Mouse (Mus musculus): ENCODE measurements around the gene Col6a6. TPM values are rescaled to one million over a fixed set of nuclear protein-coding genes. Genes with fewer than 3 reads are reported as not detected.
"Not testable (repeated sequence)": the region's sequence is repeated elsewhere in the genome, so short reads cannot be mapped to it uniquely, and the experiment has no call there.

Gene Col6a6
- 1 to 10 TPM; 1.5 to 1.9 TPM for total RNA-seq (2021)
- long read RNA-seq, experiment 1, result 0 reads
- long read RNA-seq, experiment 2, result 0 reads

DNA sequence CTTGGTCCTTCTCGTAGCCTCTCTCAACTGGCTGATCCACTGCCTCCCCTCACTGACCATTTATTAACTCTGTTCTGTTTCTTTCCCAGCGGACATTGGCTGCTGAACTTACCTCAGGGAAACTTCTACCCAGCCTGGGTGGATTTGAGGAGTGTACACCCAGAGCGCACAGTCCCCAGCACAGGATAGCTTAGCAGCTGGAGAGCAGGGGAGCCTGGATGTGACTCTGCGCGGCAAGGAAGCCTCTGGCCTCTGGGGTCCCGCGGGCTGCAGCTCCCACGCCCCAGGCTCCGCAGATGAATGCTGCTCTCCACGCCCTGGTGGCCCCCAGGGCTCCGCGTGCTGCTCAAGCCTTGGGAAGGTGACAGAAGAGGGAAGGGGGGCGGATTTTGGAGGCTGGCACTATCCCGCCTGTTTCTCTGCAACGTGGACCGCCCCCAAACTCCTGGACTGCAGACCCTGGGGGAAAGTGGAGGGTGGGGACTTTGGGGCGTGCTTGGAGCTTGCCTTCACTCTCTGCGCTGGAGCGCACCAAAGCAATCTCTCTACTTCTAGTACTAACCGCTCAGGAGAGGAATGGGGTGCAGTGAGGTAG, at the start of gene Col6a6:
Gene Col6a6, minus strand, starts transcription at position 370 of the 595 bp plus-strand sequence.
- intact Hi-C loops (cut with DNase I), result no loop called here
- peak; percentile 57 for DNase-seq
- Histone ChIP-seq H3K4me3 (peak within 1 kb of the TSS; percentile 58), H3K27ac (peak within 1 kb of the TSS; percentile 59)
- no peak for TF ChIP-seq CTCF (IDR thresholded peaks at IDR 0.05)

DNA sequence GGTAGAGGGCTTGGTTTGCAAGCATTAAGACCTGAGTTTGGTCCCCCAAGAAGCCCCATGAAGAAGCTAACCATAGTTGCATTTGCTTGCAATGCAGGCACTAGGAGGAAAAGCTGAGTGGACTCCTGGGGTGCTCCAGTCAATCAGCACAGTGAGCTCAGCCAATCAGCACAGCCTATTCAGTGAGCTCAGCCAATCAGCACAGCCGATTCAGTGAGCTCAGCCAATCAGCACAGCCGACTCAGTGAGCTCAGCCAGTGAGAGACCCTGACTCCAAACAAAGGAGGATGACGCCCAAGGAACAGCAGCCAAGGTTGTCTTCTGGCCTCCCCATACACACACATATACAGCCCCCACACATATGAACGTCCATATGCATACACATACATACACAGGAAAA, 48.2 kb upstream of the Col6a6 start:
- no peak for TF ChIP-seq CTCF (IDR thresholded peaks at IDR 0.05)
- H3K4me3 ChIP-seq, result no peak overlapping the region
- intact Hi-C loops (cut with DNase I), result no loop called here
- H3K27ac ChIP-seq, result no peak overlapping the region
- DNase-seq, result no peak

DNA sequence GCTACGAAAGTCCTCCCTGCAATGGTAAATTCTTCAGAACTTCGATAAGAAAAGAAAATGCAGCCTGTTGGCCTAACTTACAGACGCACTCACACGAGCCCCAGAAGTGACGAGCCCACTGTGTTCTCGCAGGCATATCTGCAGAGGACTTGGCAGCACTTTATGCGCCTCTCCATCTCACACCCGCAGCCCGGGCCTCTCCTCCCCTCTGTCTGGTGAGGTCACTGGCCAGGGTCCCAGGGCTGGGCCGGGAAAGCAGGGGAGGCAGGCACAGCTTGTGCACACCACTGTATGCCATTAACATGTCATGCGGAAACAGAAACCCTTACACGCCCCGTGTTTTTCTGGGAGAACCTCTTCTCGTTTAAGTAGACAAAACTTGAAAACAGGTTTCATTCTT, 43.7 kb upstream of the Col6a6 start:
- Histone ChIP-seq H3K27ac (no peak overlapping the region), H3K4me3 (no peak overlapping the region)
- intact Hi-C loops (cut with DNase I), result no loop called here
- peak; percentile 63 for DNase-seq
- TF ChIP-seq CTCF (IDR thresholded peaks at IDR 0.05), result no peak

DNA sequence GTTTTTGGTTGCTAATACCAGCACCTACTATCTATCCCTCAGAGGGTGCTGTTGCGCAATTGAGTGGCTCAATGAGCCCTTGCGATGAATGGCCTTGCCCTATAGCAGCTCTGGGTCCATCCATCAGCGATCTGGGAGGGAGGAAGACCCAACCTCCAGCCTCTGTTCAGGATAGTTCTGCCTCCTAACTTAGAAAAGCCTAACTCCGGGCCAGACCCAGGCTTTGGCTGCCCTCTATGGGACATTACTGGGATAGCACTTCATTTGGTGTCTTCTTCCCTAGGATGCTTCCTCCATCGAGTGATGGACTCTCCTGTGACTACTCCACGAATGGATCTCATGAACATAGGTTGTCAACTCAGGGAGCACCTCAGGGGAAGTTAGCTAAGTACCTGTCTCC, 29.8 kb upstream of the Col6a6 start:
- peak; percentile 86 for TF ChIP-seq CTCF (IDR thresholded peaks at IDR 0.05)
- no peak overlapping the region for H3K4me3 ChIP-seq
- intact Hi-C loops (cut with DNase I), result loop anchor here (1.0 kb wide), 1 partner anchor 163 kb away; no protein-coding TSS in a partner anchor
- peak; percentile 59 for DNase-seq
- no peak overlapping the region for H3K27ac ChIP-seq

DNA sequence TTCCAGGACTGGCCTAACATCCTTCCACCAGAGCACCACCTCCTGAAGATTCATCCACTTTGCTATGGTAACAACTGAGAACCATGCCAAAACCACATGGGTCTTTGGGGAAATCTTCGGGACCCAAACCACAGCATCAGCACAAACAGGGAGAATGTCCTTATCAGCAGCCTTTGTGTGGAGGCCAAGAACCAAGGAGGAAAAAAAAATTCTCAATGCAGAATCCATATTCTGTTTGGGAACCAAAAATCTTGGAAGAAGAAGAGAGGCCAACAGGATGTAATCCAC, 24.8 kb upstream of the Col6a6 start:
- no peak for DNase-seq
- no peak for TF ChIP-seq CTCF (IDR thresholded peaks at IDR 0.05)
- Histone ChIP-seq H3K4me3 (no peak overlapping the region), H3K27ac (no peak overlapping the region)
- intact Hi-C loops (cut with DNase I), result no loop called here

DNA sequence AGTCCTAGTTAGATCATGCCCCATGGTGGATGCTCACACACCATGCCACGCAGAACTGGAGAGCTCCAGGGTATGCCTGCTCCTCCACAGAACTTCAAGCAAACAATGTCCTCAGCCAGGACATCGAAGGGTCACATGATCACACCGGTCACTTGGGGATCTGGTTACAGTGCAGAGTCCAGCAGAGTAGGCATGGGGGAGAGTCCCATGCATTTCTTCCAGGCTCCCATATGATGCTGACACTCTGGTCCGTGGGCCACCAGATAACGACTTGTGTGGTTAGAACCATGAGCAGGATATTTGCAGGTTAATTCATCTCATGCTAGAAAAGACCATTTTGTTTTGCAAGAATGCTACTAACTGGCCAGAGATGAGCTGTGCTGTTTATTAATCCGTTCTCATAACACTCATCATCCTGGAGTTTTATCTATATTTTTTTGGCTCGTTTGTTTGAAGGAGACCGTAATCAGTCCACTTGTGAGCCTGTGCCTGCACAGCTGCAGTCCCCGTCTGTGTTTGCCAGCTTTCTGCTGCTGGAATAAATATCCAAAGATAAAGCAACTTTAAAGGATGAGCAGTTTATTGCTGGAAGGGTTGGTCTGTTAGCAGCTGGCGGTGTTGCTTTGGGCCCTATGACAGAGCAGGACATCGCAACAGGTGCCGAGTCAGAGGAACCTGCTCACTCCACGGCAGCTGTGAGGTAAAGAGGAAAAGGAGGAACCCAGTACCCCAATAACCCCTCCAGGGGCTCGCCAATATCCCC, 24.2 kb upstream of the Col6a6 start:
- intact Hi-C loops (cut with DNase I), result no loop called here
- peak; percentile 31 for DNase-seq
- Histone ChIP-seq H3K4me3 (no peak overlapping the region), H3K27ac (no peak overlapping the region)
- TF ChIP-seq CTCF (IDR thresholded peaks at IDR 0.05), result no peak

DNA sequence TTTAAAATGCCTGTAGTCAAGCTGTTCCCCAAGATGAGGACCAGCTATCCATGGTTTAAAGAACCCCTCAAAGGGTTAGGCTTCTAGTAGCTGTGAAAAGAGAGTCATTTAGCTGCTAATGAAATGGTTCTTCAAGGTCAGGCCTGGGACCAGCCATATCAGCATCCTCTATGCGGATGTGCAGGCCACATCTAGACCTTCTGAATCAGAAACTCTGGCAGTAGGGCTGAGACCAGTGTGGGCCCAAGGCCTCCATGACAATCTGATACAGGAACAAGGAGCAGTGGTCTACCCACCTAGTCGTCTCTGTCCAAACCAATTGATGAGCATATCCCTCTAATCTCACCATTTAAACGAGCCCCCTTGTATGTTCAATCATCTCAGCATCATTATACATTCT, 23.1 kb upstream of the Col6a6 start:
- no peak for TF ChIP-seq CTCF (IDR thresholded peaks at IDR 0.05)
- intact Hi-C loops (cut with DNase I), result no loop called here
- H3K27ac ChIP-seq, result no peak overlapping the region
- DNase-seq, result no peak
- no peak overlapping the region for H3K4me3 ChIP-seq

DNA sequence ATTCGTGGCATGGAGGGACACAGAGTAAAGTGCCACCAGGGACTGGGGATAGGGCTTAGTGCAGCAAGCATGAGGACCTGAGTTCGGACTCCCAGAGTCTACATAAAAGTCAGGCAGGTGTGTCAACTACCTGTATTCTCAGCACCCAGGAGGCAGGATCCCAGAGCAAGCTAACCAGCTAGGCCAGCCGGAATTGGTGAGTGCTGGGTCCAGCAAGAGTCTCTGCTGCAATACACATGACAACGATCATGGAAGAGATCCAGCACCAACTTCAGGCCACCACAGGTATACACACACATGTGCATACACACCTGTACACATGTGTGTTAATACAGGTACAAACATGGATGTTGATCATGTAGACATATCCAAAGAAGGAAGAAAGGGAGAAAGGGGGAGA, 20.4 kb upstream of the Col6a6 start:
- TF ChIP-seq CTCF (IDR thresholded peaks at IDR 0.05), result no peak
- DNase-seq, result no peak
- intact Hi-C loops (cut with DNase I), result no loop called here
- Histone ChIP-seq H3K27ac (no peak overlapping the region), H3K4me3 (no peak overlapping the region)

DNA sequence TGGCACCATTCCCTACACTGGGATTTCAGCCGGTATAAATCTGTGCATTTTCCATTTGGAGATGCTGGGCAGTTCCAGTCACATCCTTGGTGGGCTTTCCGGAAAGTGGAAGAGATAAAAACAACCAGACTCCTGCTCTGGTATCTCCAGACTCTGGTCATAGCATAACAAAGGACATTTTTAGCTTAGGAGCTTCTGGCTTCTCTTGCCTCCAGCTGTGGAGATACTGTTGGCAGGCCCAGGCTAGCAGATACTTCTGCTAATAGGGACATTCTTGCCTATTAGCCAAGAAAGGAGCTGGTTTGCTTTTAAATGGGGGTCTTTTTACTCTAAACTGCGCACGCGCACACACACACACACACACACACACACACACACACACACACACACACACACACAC, 19.3 kb upstream of the Col6a6 start:
- H3K27ac ChIP-seq, result no peak overlapping the region

DNA sequence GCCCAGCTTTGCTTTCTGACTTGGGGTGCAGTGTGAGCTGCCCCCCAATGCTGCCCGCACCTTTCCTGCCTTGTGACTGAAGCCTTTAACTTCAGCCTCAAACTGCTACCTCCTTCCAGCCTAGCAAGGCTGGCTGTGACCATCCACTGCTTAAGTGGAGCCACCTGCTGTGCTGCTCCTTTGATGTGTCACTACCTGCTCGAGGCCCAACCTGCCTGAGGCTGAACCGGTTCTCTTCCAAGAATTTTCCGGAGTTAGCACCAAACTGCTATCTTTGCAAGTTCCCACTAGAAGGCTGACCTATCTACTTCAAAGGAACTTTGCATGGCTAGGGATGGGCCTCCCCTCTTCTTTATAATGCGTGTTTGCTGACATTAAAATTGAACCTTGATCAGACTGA, 13.4 kb upstream of the Col6a6 start:
- H3K27ac ChIP-seq; DNase-seq; intact Hi-C loops (cut with DNase I); H3K4me3 ChIP-seq: not testable (repeated sequence)

More for the DNA sequence above, 19.3 kb upstream of the Col6a6 start:
- no peak overlapping the region for H3K4me3 ChIP-seq
- peak; percentile 19 for DNase-seq
- TF ChIP-seq CTCF (IDR thresholded peaks at IDR 0.05), result no peak
- intact Hi-C loops (cut with DNase I), result no loop called here

DNA sequence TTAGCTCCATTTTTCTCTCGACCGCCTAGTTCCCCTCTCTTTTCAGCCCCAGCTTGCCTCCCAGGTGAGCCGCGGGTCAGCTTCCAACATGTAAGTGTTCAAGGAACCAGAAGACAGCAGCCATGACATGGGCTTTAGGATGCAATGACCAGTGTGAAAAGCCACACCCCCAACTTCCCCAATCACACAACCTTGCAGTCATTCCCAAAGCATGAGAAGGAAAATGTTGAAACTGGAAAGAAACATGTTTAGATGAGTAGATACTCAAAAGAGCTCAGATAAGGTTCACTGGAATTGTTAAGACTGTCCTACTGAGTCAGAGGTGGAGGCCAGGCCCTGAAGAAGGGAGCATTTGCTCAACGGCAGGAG, 11.2 kb upstream of the Col6a6 start:
- no peak for TF ChIP-seq CTCF (IDR thresholded peaks at IDR 0.05)
- no peak for DNase-seq
- intact Hi-C loops (cut with DNase I), result no loop called here
- Histone ChIP-seq H3K27ac (no peak overlapping the region), H3K4me3 (no peak overlapping the region)

DNA sequence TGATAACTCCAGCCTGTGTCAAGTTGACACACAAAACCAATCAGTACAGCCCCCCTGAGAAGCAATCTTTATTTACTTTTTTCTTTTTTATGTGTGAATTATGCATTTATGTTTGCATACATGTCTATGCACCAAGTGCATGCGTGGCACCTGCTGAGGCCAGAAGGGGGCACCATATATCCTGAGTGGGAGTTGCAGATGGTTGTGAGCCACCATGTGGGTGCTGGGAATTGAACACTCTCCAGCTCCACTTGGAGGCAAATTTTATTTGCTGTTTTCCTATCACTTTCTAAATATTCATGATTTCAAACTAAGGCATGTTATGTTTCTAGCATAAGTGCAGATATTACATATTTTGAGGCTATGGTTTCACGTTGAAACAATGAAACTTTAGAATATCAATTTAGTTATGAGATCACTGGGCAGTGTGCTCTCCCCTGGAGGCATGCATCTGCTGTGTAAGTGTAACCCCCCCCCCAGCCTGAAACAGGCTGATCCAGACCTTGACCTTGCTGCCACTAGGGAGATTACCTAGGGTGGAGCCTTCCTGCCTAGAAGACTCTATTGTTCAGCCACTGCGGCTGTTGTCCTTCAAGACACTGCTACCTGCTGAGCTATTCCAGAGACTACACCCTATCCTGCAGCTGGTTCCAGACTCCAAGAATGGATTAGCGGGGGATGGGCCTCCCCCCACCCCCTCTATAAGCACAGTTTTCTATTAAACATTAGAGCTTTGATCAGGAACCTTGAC, 10.6 kb upstream of the Col6a6 start:
- no peak for TF ChIP-seq CTCF (IDR thresholded peaks at IDR 0.05)
- H3K4me3 ChIP-seq, result no peak overlapping the region
- no peak overlapping the region for H3K27ac ChIP-seq
- no peak for DNase-seq
- intact Hi-C loops (cut with DNase I), result no loop called here

DNA sequence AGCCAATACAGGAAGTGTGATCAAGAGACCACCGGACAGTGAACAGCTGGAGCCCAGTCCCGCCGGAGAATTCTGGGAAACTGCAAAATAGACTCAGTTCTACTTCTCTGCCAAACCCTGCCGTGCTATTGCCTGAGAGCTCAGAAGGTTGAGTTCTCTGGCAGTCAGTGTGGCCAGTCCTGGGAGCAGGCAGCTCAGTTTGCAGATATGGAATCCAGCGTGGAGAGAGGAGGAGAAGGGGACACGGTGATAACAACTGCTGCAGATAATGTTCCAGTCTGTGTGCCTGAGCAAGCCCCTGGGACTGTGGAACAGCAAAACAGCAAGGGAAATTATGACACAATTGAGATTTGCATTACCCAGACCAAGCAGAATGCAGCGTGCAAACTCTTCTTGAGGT, 7.6 kb upstream of the Col6a6 start:
- TF ChIP-seq CTCF (IDR thresholded peaks at IDR 0.05), result no peak
- peak overlapping the region; percentile 47 for H3K4me3 ChIP-seq
- intact Hi-C loops (cut with DNase I), result no loop called here
- H3K27ac ChIP-seq, result no peak overlapping the region
- peak; percentile 44 for DNase-seq

All from gastrocnemius, adult 2 months (tissue).